Mouse (Mus musculus) small intestine, adult 2 months (tissue): ENCODE results near the gene Tead1. TPM values are rescaled to one million over a fixed set of nuclear protein-coding genes. Genes with fewer than 3 reads are reported as not detected.

Experiments used
- H3K27ac ChIP-seq: fragments of 200-500 bp; 2 replicates; pipeline ENCODE4 v1.5.1; 2012; ENCODE audit warnings: low read depth, low read length, control low read depth, inconsistent platforms; ENCODE audit not compliant: insufficient read depth
- H3K27me3 ChIP-seq: fragments of 200-500 bp; 2 replicates; pipeline ENCODE4 v1.6.1; 2012; ENCODE audit warnings: mild to moderate bottlenecking, moderate library complexity, low read length, inconsistent platforms; ENCODE audit not compliant: control insufficient read depth, insufficient read depth
- H3K36me3 ChIP-seq: fragments of 200-500 bp; 2 replicates; pipeline ENCODE4 v1.6.1; 2012; ENCODE audit warnings: mild to moderate bottlenecking, low read length, control low read depth, inconsistent platforms; ENCODE audit not compliant: control insufficient read depth, insufficient read depth
- H3K4me1 ChIP-seq: fragments of 200-500 bp; 2 replicates; pipeline ENCODE4 v1.6.1; 2012; ENCODE audit warnings: low read length, inconsistent platforms, mixed read lengths; ENCODE audit not compliant: control insufficient read depth, insufficient read depth, insufficient read length
- H3K4me3 ChIP-seq: fragments of 200-500 bp; 2 replicates; pipeline ENCODE4 v1.5.1; 2012; ENCODE audit warnings: low read depth, mild to moderate bottlenecking, control low read depth, inconsistent platforms, low read length, moderate library complexity
- CTCF ChIP-seq: fragments of 200-500 bp; IDR thresholded peaks from 2 replicates; pipeline ENCODE4 v1.5.1; 2012; ENCODE audit warnings: low read depth, mild to moderate bottlenecking, control low read depth, inconsistent platforms, low read length, moderate library complexity, mixed read lengths; ENCODE audit not compliant: insufficient replicate concordance, insufficient read length; ENCODE audit errors: extremely low read depth
- POLR2A ChIP-seq: fragments of 200-500 bp; IDR thresholded peaks from 2 replicates; pipeline ENCODE4 v1.6.1; 2012; ENCODE audit warnings: low read depth, mild to moderate bottlenecking, control low read depth, inconsistent platforms, low read length, moderate library complexity
- WGBS: fragments of 180-500 bp; shearing (Covaris S2); methylation state at CpG from one replicate; pipeline ENCODE4 v1.1.7; 2018; 5-methylcytosine and 5-hydroxymethylcytosine counted together
- polyA plus RNA-seq: library from polyadenylated mRNA; depleted of rRNA; stranded (reverse); fragments of >200 nt; gene quantifications from 2 replicates; pipeline ENCODE4 v1.2.3, GENCODE M21; 2012

Tead1 gene
- polyA plus RNA-seq, 1 experiment, result 3.7 TPM

DNA sequence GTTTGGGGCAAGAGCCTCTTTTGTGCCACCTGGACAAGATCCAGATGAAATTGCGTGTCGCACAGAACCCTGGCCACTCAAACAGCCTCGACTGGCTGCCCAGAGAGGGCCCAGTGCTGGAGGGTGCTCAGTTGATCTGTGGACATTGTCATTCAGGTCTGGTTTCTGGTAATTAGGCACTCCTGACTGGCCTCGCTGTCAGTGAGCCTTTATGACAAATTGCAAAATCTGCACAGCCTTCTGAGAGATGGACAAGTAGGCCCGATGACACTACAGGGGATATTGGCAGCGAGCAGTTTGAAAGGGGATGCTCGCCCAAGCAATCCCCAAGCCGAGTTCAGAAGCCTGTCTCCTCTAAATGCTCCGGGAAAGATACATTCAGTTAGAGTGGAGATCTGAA lies 157.0 kb downstream of the Tead1 start:
- H3K4me3 ChIP-seq, result no peak overlapping the region
- TF ChIP-seq POLR2A (no peak), CTCF (no peak)
- no peaks in the 10 kb centered on the region for H3K27me3 ChIP-seq
- H3K36me3 ChIP-seq, result no peaks in the 10 kb centered on the region
- no peak overlapping the region for H3K27ac ChIP-seq
- 90% methylated on average over 9 of the region's 9 CpGs for WGBS
- H3K4me1 ChIP-seq, result no peaks in the 10 kb centered on the region

DNA sequence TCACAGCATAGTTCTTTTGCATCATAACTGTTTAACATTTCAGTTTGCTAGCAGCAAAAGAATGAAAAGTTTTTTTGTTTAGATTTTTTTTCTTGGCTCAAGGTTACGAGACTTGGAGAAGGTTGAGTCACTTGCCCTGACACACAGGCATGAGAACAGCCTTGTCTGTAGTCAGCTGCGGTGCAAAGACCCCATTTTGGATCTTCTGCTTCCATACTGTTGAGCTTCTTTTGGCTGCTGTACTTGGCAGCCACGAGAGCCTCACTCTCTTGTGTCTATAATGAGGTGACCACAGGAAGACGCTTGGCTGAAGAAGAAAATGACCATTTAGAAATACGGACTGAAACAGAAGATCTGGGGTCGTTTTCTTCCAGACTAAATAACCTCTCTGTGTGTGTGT lies 159.0 kb downstream of the Tead1 start:
- TF ChIP-seq CTCF (no peak), POLR2A (no peak)
- no peaks in the 10 kb centered on the region for H3K36me3 ChIP-seq
- no peaks in the 10 kb centered on the region for H3K4me1 ChIP-seq
- H3K27me3 ChIP-seq, result no peaks in the 10 kb centered on the region
- no peak overlapping the region for H3K4me3 ChIP-seq
- 82% methylated on average over 6 of the region's 6 CpGs for WGBS
- no peak overlapping the region for H3K27ac ChIP-seq

DNA sequence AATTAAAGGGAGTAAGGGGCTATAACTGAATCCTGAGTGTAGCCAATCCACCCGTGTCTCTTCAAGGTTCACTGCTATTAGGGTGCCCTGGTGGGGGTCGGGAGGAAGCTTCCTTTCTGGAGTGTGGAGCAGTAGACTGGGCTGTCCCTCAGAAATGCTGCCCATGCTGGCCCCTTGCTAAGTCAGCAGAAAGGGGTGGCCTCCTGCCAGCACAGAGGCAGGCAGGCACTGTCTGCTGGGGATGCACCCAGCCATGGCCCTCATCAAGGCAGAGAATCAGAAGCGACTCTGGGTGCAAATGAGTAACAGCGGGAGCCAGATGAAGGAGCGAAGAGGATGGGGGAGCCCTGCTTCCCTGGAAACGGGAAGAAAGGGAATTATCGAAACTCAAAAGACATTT lies 161.2 kb downstream of the Tead1 start:
- Histone ChIP-seq H3K27ac (no peak overlapping the region), H3K4me1 (no peaks in the 10 kb centered on the region), H3K27me3 (no peaks in the 10 kb centered on the region), H3K36me3 (no peaks in the 10 kb centered on the region), H3K4me3 (no peak overlapping the region)
- no peak for TF ChIP-seq CTCF
- no peak for TF ChIP-seq POLR2A
- 89% methylated on average over 7 of the region's 7 CpGs for WGBS

DNA sequence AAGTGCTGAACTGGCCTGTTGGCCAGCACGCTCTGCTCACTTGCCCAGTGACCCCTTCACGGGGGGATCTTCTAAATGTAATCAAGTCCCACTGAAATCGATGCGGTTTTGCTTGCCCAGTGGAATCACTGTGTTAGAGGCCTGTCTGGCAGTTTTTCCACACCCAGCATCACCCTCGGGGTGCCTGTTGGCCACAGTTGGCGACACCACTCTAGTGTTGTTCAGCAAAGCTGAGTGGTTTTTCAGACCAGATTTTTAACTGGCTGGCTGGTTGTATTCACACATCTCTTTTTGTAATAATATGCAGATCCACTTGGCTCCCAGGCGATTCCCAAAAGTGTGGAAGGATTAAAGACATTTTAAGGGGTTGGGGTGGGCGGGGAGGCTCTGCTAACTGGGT lies 161.8 kb downstream of the Tead1 start:
- Histone ChIP-seq H3K27ac (no peak overlapping the region), H3K4me3 (no peak overlapping the region), H3K27me3 (no peaks in the 10 kb centered on the region), H3K36me3 (no peaks in the 10 kb centered on the region), H3K4me1 (no peaks in the 10 kb centered on the region)
- WGBS, result 82% methylated on average over 8 of the region's 8 CpGs
- TF ChIP-seq POLR2A (no peak), CTCF (no peak)

DNA sequence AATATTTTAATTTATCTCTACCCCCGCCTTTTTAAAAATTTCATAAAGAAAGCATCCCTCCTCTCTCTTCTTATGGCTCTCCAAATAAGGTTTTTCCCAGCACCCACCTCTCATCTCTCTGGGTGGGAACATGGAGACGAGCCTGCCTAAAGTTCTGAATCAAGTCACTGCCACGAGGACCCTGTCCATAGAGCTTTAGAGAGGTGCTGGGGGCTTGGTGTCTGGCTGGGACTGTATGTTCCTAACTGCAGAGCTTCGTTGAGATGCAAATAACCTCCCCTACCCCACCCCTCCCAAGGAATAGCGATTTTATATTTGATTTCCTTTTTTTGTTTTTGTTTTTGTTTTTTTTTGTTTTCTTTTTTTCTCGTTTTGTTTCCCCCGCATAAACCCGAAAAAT lies 162.4 kb downstream of the Tead1 start:
- Histone ChIP-seq H3K27ac (no peak overlapping the region), H3K4me1 (no peaks in the 10 kb centered on the region), H3K36me3 (no peaks in the 10 kb centered on the region), H3K27me3 (no peaks in the 10 kb centered on the region), H3K4me3 (no peak overlapping the region)
- WGBS, result 62% methylated on average over 8 of the region's 8 CpGs
- TF ChIP-seq POLR2A (no peak), CTCF (no peak)

DNA sequence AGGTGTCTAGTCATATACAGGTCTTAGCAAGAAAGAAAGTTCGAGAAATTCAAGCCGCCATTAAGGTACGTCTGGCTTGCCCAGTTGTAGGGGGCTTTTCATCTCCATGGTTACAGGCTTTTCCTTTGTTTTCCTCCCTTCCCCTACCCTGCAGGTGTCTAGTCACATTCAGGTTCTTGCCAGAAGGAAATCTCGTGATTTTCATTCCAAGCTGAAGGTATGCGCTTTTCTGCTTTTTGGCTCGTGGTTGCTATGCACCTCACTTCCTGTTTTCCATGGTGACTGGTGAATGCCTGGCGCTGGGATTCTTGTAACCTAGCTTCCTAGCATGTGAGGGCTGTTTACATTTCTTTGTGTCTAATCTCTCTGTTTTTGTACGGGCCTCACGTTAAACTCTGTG lies 162.8 kb downstream of the Tead1 start:
- TF ChIP-seq CTCF (no peak), POLR2A (no peak)
- Histone ChIP-seq H3K4me3 (no peak overlapping the region), H3K27ac (no peak overlapping the region), H3K4me1 (no peaks in the 10 kb centered on the region), H3K27me3 (no peaks in the 10 kb centered on the region), H3K36me3 (no peaks in the 10 kb centered on the region)
- 48% methylated on average over 9 of the region's 9 CpGs for WGBS

DNA sequence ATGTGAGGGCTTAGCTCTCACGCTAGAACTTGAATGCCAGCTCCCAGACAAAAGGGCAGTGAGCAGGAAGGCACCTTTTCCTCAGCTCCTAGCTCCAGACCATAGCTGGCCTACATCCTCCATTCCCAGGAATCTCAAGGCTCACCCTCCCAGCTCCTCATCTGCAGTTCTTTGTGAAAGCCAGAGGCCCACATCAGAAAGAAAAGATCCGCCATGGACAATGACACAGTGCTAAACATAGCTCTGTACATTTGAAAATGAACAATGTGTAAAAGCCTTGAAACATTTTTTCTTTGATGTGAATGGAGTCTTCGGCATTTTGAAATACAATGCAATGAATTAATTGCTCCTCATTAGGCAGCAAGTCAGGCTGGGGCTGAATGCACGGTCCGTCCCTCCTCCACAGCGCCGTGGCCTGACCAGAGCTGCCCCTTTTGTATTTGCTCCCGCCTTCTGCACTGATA lies 172.2 kb downstream of the Tead1 start:
- no peak overlapping the region for H3K27ac ChIP-seq
- H3K4me3 ChIP-seq, result no peak overlapping the region
- H3K4me1 ChIP-seq, result peaks cover 5% of the 10 kb centered on the region; the same call in 1 of the 2 replicates
- H3K27me3 ChIP-seq, result no peaks in the 10 kb centered on the region
- no peaks in the 10 kb centered on the region for H3K36me3 ChIP-seq
- no peak for TF ChIP-seq POLR2A
- TF ChIP-seq CTCF, result no peak
- 83% methylated on average over 8 of the region's 8 CpGs for WGBS
